Mouse (Mus musculus): Measurements from ENCODE around the gene Camta1.

Camta1 gene

GRCm38 (mm10) chr4:151732668-151733067 is 129.0 kb downstream of the Camta1 start:
- no peak for DNase-seq

GRCm38 (mm10) chr4:151730037-151730759 is 131.5 kb downstream of the Camta1 start:
- DNase-seq = no peak

- no peak for DNase-seq
These were observed 132.6 kb downstream of the Camta1 start for GRCm38 (mm10) chr4:151729116-151729515.

GRCm38 (mm10) chr4:151728391-151729065 is 133.1 kb downstream of the Camta1 start:
- DNase-seq = no peak

GRCm38 (mm10) chr4:151726396-151726795 is 135.3 kb downstream of the Camta1 start:
- no peak for DNase-seq

- DNase-seq = no peak
These were observed 136.8 kb downstream of the Camta1 start for GRCm38 (mm10) chr4:151724897-151725296.

GRCm38 (mm10) chr4:151720722-151721467 is 140.8 kb downstream of the Camta1 start:
- DNase-seq = peak; percentile 28

- DNase-seq = no peak
These were observed 142.7 kb downstream of the Camta1 start for GRCm38 (mm10) chr4:151718866-151719475.

GRCm38 (mm10) chr4:151717864-151718263 is 143.8 kb downstream of the Camta1 start:
- no peak for DNase-seq

GRCm38 (mm10) chr4:151713714-151714113 is 148.0 kb downstream of the Camta1 start:
- DNase-seq = no peak

- no peak for DNase-seq
These were observed 150.3 kb downstream of the Camta1 start for GRCm38 (mm10) chr4:151711406-151711805.

GRCm38 (mm10) chr4:151710522-151710921 is 151.2 kb downstream of the Camta1 start:
- no peak for DNase-seq

- no peak for DNase-seq
These were observed 152.4 kb downstream of the Camta1 start for GRCm38 (mm10) chr4:151709269-151709668.

- DNase-seq = no peak
These were observed 158.5 kb downstream of the Camta1 start for GRCm38 (mm10) chr4:151703069-151703735.

GRCm38 (mm10) chr4:151702463-151702862 is 159.2 kb downstream of the Camta1 start:
- DNase-seq = no peak

GRCm38 (mm10) chr4:151695984-151696383 is 165.7 kb downstream of the Camta1 start:
- peak; percentile 28 for DNase-seq

- no peak for DNase-seq
These were observed 167.1 kb downstream of the Camta1 start for GRCm38 (mm10) chr4:151694531-151694930.

- DNase-seq = no peak
These were observed 167.6 kb downstream of the Camta1 start for GRCm38 (mm10) chr4:151694047-151694446.

GRCm38 (mm10) chr4:151690041-151690440 is 171.6 kb downstream of the Camta1 start:
- DNase-seq = no peak

- no peak for DNase-seq
These were observed 173.5 kb downstream of the Camta1 start for GRCm38 (mm10) chr4:151688206-151688605.

- no peak for DNase-seq
These were observed 177.1 kb downstream of the Camta1 start for GRCm38 (mm10) chr4:151684596-151684995.

GRCm38 (mm10) chr4:151682831-151683488 is 178.7 kb downstream of the Camta1 start:
- no peak for DNase-seq

All from retina, postnatal 1 day (tissue).